Mouse (Mus musculus) MEL (cell line): ENCODE results near the gene Slc45a1. TPM values are rescaled to one million over a fixed set of nuclear protein-coding genes. Genes with fewer than 3 reads are reported as not detected.
A peak's percentile ranks its signal among the peaks of the same experiment; 100 is the strongest.

Experiments used
- DNase-seq: peaks from one replicate; pipeline ENCODE4 v3.0.0; 2011; ENCODE audit warnings: low read depth, low spot score
- H3K27ac ChIP-seq: 2 replicates; pipeline ENCODE4 v1.5.1; 2012; ENCODE audit warnings: low read depth, mild to moderate bottlenecking, control low read depth, low read length, moderate library complexity; ENCODE audit not compliant: control insufficient read depth
- H3K27me3 ChIP-seq, 2 experiments: fragments of 150-350 bp in 1 of 2; sonication (generic) in 1 of 2; 2 replicates each; pipeline ENCODE4 v1.6.1; 2012; ENCODE audit warnings: low read length in 2 of 2, mild to moderate bottlenecking in 2 of 2, improper control_type of control experiment in 1 of 2, moderate library complexity in 1 of 2; ENCODE audit not compliant: insufficient read depth in 2 of 2, control insufficient read depth in 1 of 2
- H3K36me3 ChIP-seq, 2 experiments: 2 replicates each; pipeline ENCODE4 v1.6.1; 2012 to 2014; ENCODE audit warnings: low read length in 2 of 2, improper control_type of control experiment in 1 of 2, inconsistent platforms in 1 of 2, mild to moderate bottlenecking in 1 of 2; ENCODE audit not compliant: insufficient read depth in 2 of 2, control insufficient read depth in 1 of 2
- H3K4me1 ChIP-seq, 2 experiments: fragments of 150-350 bp in 1 of 2; sonication (generic) in 1 of 2; 2 replicates each; pipeline ENCODE4 v1.6.1; 2012; ENCODE audit warnings: low read length in 2 of 2, improper control_type of control experiment in 1 of 2, mild to moderate bottlenecking in 1 of 2; ENCODE audit not compliant: insufficient read depth in 2 of 2, control insufficient read depth in 1 of 2
- H3K4me3 ChIP-seq, 2 experiments: fragments of 150-350 bp in 1 of 2; sonication (generic) in 1 of 2; 2 replicates each; pipeline ENCODE4 v1.5.1; 2012; ENCODE audit warnings: low read depth in 2 of 2, low read length in 2 of 2, mild to moderate bottlenecking in 2 of 2, moderate library complexity in 2 of 2, control low read depth in 1 of 2, improper control_type of control experiment in 1 of 2; ENCODE audit not compliant: control insufficient read depth in 1 of 2, insufficient read depth in 1 of 2
- H3K79me2 ChIP-seq: 2 replicates; pipeline ENCODE4 v1.6.1; 2012; ENCODE audit warnings: mild to moderate bottlenecking, low read length, moderate library complexity; ENCODE audit not compliant: control insufficient read depth, poor library complexity, insufficient read depth
- H3K9ac ChIP-seq: 2 replicates; pipeline ENCODE4 v1.6.1; 2012; ENCODE audit warnings: low read depth, mild to moderate bottlenecking, control low read depth, low read length, moderate library complexity; ENCODE audit not compliant: control insufficient read depth, poor library complexity, severe bottlenecking
- H3K9me3 ChIP-seq: fragments of 150-350 bp; sonication (generic); replicated peaks from 2 replicates; pipeline ENCODE4 v1.6.1; 2012; ENCODE audit warnings: mild to moderate bottlenecking, low read length, improper control_type of control experiment, moderate library complexity; ENCODE audit not compliant: insufficient read depth
- CTCF ChIP-seq, 3 experiments: IDR thresholded peaks in 2 of 3; conservative IDR thresholded peaks in 1 of 3; 2 replicates each; pipeline ENCODE4 v1.5.1; 2011 to 2012; ENCODE audit warnings: low read length in 3 of 3, low read depth in 2 of 3, mild to moderate bottlenecking in 2 of 3, improper control_type of control experiment in 1 of 3, inconsistent platforms in 1 of 3, mixed read lengths in 1 of 3, moderate library complexity in 1 of 3; ENCODE audit not compliant: control insufficient read depth in 1 of 3, insufficient read depth in 1 of 3, poor library complexity in 1 of 3, severe bottlenecking in 1 of 3
- GATA1 ChIP-seq: IDR thresholded peaks from 2 replicates; pipeline ENCODE4 v1.6.1; 2011; ENCODE audit warnings: low read depth, low read length, improper control_type of control experiment
- HCFC1 ChIP-seq: IDR thresholded peaks from 2 replicates; pipeline ENCODE4 v1.6.1; 2012; ENCODE audit warnings: low read depth, mild to moderate bottlenecking, inconsistent platforms, low read length, improper control_type of control experiment, moderate library complexity
- MAZ ChIP-seq: IDR thresholded peaks from 2 replicates; pipeline ENCODE4 v1.6.1; 2012; ENCODE audit warnings: low read depth, mild to moderate bottlenecking, inconsistent platforms, low read length, improper control_type of control experiment
- MEF2A ChIP-seq: IDR thresholded peaks from 2 replicates; pipeline ENCODE4 v1.6.1; 2014; ENCODE audit warnings: low read depth, mild to moderate bottlenecking, inconsistent platforms, low read length, improper control_type of control experiment; ENCODE audit not compliant: poor library complexity, insufficient replicate concordance, severe bottlenecking; ENCODE audit errors: extremely low read depth
- MXI1 ChIP-seq: IDR thresholded peaks from 2 replicates; pipeline ENCODE4 v1.6.1; 2011; ENCODE audit warnings: mild to moderate bottlenecking, low read depth, low read length, improper control_type of control experiment
- MYB ChIP-seq: IDR thresholded peaks from 2 replicates; pipeline ENCODE4 v1.6.1; 2011; ENCODE audit warnings: mild to moderate bottlenecking, low read depth, low read length, improper control_type of control experiment
- POLR2A ChIP-seq, 2 experiments: IDR thresholded peaks; 2 replicates each; pipeline ENCODE4 v1.6.1; 2011 to 2012; ENCODE audit warnings: low read length in 2 of 2, mild to moderate bottlenecking in 2 of 2, control low read depth in 1 of 2, improper control_type of control experiment in 1 of 2, low read depth in 1 of 2, moderate library complexity in 1 of 2; ENCODE audit not compliant: control insufficient read depth in 1 of 2, insufficient read depth in 1 of 2, poor library complexity in 1 of 2
- RAD21 ChIP-seq: IDR thresholded peaks from 2 replicates; pipeline ENCODE4 v1.6.1; 2011; ENCODE audit warnings: mild to moderate bottlenecking, low read depth, low read length, improper control_type of control experiment
- SMC3 ChIP-seq: IDR thresholded peaks from 2 replicates; pipeline ENCODE4 v1.6.1; 2011; ENCODE audit warnings: low read depth, low read length, improper control_type of control experiment
- TCF12 ChIP-seq: IDR thresholded peaks from 2 replicates; pipeline ENCODE4 v1.6.1; 2014; ENCODE audit warnings: low read depth, mild to moderate bottlenecking, inconsistent platforms, low read length, improper control_type of control experiment, moderate library complexity
- ZC3H11A ChIP-seq: IDR thresholded peaks from 2 replicates; pipeline ENCODE4 v1.6.1; 2012; ENCODE audit warnings: low read depth, mild to moderate bottlenecking, inconsistent platforms, low read length, improper control_type of control experiment
- ZMIZ1 ChIP-seq: IDR thresholded peaks from 2 replicates; pipeline ENCODE4 v1.6.1; 2012; ENCODE audit warnings: low read depth, mild to moderate bottlenecking, inconsistent platforms, low read length, improper control_type of control experiment, moderate library complexity
- polyA plus RNA-seq, 2 experiments: library from polyadenylated mRNA; stranded (reverse) in 1 of 2; unstranded in 1 of 2; fragments of >175 nt in 1 of 2; fragments of >200 nt in 1 of 2; gene quantifications; 2 replicates each; pipeline versions ENCODE4 v1.2.1 to v1.2.4; 2012; ENCODE audit warnings: low replicate concordance in 2 of 2, low read depth in 1 of 2; ENCODE audit not compliant: insufficient read length in 2 of 2, insufficient read depth in 1 of 2, missing spikeins in 1 of 2
- total RNA-seq: library from RNA; depleted of rRNA; stranded (reverse); fragments of 300-350 nt; gene quantifications from 2 replicates; pipeline ENCODE4 v1.2.3, GENCODE M21; 2012

The Slc45a1 gene
- total and polyA plus RNA-seq, 3 experiments = not detected

DNA sequence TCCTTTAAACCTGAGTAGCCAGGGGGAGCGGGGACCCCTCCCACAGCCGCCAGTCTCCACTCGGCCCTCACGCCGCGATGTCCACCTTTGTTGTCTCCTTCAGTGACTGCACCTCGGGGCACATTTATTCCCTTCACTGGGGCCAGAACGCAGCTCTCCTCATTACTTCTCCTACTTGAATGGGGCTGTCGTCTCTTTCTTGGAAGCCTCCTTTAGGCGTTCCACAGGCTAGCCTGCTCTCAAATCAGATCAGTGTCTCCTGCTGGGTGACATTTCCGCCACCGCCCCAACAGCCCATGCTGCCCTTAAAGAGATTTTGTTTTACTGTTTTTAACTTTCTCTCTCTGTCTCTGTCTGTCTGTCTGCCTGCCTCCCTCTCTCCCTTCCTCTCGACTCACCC lies 9.9 kb upstream of the Slc45a1 start:
- Histone ChIP-seq H3K4me3 (no peak overlapping the region), H3K27me3 (peaks cover 0 to 2% of the 10 kb centered on the region in 2 experiments; a peak in 1 of 4 replicates), H3K27ac (no peak overlapping the region)

DNA sequence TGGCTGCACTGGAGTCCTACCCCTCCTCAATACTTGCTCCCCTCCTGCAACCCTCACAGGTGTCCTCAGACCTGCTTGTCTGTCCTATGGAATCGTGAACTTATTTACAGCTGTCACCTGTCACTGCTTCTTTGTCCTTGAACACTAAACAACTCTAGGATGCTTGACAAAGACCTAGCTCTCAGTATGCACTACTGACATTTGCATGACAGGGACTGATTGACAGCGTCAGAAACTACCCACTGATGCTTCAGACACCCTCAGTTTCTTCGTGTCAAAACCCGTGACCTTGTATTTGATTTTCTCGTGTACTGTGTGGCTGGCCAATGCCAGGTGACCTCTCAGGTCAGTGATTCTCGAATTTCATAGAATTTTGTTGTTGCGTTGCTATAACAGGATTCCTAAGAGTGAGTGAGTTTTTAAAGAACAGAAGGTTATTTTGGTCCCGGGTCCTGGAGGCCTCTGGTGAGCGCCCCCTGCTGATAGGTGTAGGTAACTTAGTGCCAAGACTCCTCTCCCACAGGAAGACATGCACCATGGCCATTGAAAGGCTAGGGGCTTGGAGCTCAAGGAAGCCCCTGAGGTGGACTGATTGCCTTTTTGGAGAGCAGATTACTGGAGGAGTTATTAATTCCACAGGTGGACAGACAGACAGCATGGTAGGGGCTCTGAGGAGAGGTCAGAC lies 8.1 kb upstream of the Slc45a1 start:
- DNase-seq = no peak
- H3K9me3 ChIP-seq = no peaks in the 10 kb centered on the region
- TF ChIP-seq MAZ (no peak), CTCF (IDR thresholded peaks at IDR 0.05 in 2 of 3, conservative IDR thresholded peaks at IDR 0.05 in 1 of 3; ENCODE audit: control insufficient read depth in 1 of 3, insufficient read depth in 1 of 3, low read depth in 2 of 3, low read length in 3 of 3, poor library complexity in 1 of 3, severe bottlenecking in 1 of 3) (peak in 1 of 3 experiments; percentile 9; a peak in 1 of 6 replicates)
- TF ChIP-seq, all 39 proteins: peak for 1
- no peak overlapping the region for H3K27ac ChIP-seq
- H3K27me3 ChIP-seq = no peaks in the 10 kb centered on the region; a peak in 1 of 4 replicates
- H3K4me3 ChIP-seq = no peak overlapping the region
- H3K79me2 ChIP-seq = no peaks in the 10 kb centered on the region
- H3K4me1 ChIP-seq = no peaks in the 10 kb centered on the region
- H3K36me3 ChIP-seq = no peaks in the 10 kb centered on the region
- no peak overlapping the region for H3K9ac ChIP-seq

More for the DNA sequence above, 9.9 kb upstream of the Slc45a1 start:
- TF ChIP-seq POLR2A (IDR thresholded peaks at IDR 0.05; ENCODE audit: control insufficient read depth in 1 of 2, insufficient read depth in 1 of 2, low read depth in 1 of 2, low read length in 2 of 2, poor library complexity in 1 of 2) (no peak), HCFC1 (no peak), GATA1 (no peak), ZMIZ1 (no peak), MEF2A (no peak)
- Histone ChIP-seq H3K36me3 (no peaks in the 10 kb centered on the region), H3K9me3 (no peaks in the 10 kb centered on the region), H3K9ac (no peak overlapping the region), H3K4me1 (no peaks in the 10 kb centered on the region), H3K79me2 (no peaks in the 10 kb centered on the region)
- no peak for DNase-seq

DNA sequence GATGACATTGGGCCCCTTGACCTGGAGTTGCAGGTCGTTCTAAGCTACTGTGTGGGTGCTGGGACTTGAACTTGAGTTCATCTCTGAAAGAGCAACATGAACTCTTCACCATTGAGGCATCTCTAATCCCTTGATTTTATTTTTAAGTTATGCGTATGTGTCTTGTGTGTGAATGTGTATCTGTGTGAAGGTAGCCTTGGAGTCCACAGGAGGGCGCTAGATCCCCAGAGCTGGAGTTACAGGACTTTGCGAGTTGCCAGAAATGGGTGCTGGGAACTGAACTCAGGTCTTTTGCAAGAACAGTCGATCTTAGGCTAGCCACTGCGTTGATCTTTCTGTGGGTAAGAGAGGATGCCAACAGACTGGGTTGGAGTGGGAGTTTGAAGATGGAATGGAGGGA lies 4.5 kb upstream of the Slc45a1 start:
- DNase-seq = peak; percentile 74
- H3K9me3 ChIP-seq = no peaks in the 10 kb centered on the region

More for the DNA sequence above, 4.5 kb upstream of the Slc45a1 start:
- H3K36me3 ChIP-seq = no peaks in the 10 kb centered on the region
- no peaks in the 10 kb centered on the region for H3K4me1 ChIP-seq
- TF ChIP-seq MYB (no peak), RAD21 (peak; percentile 62), TCF12 (no peak), SMC3 (peak; percentile 58), CTCF (IDR thresholded peaks at IDR 0.05 in 2 of 3, conservative IDR thresholded peaks at IDR 0.05 in 1 of 3; ENCODE audit: control insufficient read depth in 1 of 3, insufficient read depth in 1 of 3, low read depth in 2 of 3, low read length in 3 of 3, poor library complexity in 1 of 3, severe bottlenecking in 1 of 3) (peak; percentile 67 to 71 (median 71)), MAZ (0 out of 2 replicates have a peak, but pooled peaks have one; percentile 66), ZC3H11A (peak; percentile 41; the same call in 1 of the 2 replicates), MXI1 (0 out of 2 replicates have a peak, but pooled peaks have one; percentile 22)
- no peaks in the 10 kb centered on the region for H3K79me2 ChIP-seq
- no peak overlapping the region for H3K9ac ChIP-seq
- no peaks in the 10 kb centered on the region for H3K27me3 ChIP-seq
- H3K4me3 ChIP-seq = no peak overlapping the region
- H3K27ac ChIP-seq = no peak overlapping the region
